Mouse (Mus musculus) urinary bladder, adult 18-20 months (tissue): ENCODE data around the gene Ptgir.
A peak's percentile ranks its signal among the peaks of the same experiment; 100 is the strongest.

ENCODE experiments used
- DNase-seq, 2 experiments: peaks; one replicate each; pipeline ENCODE4 v3.0.0; 2022; ENCODE audit warnings: low spot score in 2 of 2, mixed read lengths in 2 of 2

Ptgir gene

DNA sequence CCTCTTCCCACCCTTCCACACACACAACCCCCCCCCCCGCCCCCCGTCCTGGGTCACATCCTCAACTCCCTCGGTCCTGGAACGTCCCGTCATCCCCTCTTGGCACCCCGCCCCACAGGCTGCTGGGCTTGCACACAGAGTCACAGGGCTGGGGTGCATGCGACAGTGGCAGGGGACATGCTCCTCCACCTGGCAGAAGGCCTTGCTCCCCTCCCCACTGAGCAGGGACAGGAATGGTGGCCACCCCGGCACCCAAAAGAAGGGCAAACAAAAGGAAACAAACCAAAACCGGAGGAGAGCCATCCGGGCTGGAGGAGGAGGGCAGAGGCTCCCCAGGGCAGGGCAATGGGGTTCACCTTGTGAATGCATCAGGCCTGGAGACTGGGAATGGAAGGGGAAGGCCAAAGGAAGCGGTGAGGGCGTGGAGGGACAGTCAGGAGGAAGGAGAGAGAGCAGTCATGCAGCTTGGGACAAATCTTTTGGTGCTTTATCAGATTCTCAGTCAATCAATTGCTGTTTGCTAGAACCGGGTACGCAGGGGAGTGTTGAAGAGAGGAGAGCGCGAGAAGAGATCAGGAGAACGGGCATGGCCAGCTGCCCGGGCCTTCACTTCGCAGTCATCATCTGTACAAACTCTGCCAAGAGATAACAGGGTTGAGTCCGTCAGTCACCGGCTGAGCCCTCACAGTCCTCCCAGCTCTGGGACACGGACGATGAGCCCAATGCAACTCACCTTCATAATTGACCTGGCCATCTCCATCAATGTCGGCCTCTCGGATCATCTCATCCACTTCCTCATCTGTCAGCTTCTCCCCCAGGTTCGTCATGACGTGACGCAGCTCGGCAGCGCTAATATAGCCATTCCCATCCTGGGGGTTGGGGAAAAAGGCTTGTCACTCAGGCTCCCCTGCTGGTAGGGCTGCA is 10.3 kb downstream of the Ptgir start:
- DNase-seq: no peak

DNA sequence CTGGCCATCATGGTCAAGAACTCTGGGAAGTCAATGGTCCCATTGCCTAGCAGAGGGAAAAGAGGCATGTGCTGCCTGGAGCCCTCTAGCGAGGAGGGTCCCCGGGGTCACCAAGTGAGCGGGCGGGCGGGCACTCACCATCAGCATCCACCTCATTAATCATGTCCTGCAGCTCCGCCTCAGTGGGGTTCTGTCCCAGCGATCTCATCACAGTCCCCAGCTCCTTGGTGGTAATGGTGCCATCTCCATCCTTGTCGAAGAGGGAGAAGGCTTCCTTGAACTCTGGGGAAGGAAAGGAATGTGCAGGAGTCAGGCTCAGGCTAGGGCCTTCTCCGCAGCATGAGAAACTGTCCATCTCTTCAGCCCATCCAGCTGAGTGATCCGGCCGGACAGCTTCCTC is 11.2 kb downstream of the Ptgir start:
- no peak for DNase-seq

GRCm38 (mm10) chr7:16918014-16918413 is 11.7 kb downstream of the Ptgir start:
- no peak for DNase-seq

DNA sequence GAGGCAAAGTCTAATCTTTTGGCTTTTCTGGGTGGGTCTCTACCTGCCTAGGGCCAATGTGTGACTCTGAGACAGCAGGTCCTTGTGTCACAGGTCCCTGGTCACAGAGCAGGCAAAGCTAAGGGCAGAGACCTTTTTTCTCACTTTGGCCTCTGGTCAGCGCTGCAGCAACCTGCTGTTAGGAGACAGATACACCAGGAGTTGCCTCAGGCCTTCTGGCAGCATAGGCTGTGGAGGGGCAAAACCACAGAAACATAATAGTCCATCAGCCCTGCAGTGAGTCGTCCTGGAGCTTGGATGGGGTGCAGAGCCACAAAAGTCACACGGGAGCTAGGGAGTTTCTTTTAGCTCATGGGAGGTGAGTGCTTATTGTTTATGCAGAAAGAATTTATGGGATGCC is 12.4 kb downstream of the Ptgir start:
- no peak for DNase-seq

GRCm38 (mm10) chr7:16919395-16920149 is 13.3 kb downstream of the Ptgir start:
- DNase-seq: no peak

DNA sequence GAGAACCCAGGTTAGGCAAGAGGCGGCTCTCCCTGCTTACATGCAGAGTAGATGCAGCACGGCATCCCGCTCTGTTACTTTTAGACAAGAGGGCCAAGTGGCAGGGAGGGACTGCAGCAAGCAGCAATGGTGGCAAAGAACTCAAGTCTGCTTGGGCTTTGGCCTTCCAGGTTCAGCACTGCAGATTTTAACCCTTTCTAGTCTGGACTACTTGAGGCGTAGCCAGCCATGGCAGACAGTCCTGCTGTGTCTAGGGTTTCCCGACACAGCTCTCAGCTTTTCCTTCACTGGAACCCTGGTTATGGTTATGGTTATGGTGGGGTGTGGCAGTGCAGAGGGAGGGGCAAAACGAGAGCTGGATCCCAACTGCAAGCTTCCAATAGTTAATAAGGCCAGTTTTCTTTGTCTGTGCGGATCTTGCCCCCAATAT is 13.9 kb downstream of the Ptgir start:
- DNase-seq: no peak

DNA sequence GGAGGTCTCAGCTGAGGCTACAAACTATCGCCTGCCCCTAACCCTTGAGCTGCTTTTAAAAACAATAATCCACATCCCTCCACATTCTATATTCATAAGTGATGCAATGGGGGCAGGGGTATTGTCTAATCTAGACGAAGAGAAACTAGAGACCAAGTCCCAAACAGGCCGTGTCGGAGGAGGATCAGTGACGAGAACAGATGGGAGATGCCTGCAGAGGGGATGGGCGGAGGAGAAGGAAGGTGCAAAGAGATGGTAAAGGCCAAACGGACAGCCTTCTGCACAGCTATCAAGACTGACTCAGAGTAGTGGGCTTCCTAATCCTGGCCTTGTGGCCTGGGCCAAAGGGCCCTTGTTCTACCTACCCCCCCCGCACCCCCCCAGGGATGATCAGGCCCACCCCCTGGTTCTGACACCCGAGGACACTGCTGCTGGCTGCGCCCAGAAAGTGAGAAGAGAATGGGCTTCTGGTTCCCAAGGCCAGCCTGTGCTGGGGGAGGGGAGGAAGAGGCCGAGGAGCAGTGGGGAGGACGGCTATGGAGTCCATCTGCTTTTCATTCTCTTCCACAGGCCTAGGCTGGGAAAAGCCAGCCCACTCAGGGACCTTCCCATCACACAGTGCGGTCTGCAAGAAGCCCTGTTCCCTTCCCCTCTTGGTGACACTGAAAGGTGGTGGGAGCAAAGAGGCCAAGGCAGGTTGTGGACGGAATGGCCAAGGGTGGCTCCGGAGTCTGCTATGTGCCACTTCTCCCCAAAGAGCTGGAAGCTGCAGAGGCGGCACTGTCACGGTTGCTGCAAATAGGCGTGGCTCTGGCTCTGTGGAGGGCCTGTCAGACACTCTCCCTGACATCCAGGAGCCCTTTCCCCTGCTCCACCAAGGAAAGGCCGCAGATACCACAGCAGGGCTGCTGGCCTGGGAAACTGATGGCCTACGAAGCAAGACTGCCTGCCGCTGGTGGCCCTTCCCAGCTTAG is 14.8 kb downstream of the Ptgir start:
- no peak for DNase-seq

DNA sequence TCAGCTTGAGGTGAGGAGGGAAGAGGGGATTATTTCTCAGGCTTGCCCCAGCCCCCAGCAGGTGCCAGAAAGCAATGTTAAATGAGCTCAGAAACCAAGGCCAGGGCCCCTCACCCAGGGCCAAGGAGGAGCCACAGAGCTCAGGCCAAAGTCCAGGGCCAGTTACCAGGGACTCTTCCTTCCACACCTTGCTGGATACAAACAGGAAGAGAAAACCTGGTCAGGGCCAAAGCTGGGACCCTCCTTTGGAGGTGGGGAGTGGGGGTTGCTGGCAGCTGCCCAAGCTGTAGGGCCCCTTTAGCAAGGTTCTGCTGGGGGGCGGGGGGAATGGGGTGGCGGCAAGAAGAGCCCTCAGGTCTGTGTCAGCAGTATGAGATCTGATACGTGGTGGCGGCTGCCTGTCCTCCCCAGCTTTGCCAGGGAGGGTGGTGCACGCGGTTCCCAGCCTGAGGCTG is 15.6 kb downstream of the Ptgir start:
- no peak for DNase-seq

DNA sequence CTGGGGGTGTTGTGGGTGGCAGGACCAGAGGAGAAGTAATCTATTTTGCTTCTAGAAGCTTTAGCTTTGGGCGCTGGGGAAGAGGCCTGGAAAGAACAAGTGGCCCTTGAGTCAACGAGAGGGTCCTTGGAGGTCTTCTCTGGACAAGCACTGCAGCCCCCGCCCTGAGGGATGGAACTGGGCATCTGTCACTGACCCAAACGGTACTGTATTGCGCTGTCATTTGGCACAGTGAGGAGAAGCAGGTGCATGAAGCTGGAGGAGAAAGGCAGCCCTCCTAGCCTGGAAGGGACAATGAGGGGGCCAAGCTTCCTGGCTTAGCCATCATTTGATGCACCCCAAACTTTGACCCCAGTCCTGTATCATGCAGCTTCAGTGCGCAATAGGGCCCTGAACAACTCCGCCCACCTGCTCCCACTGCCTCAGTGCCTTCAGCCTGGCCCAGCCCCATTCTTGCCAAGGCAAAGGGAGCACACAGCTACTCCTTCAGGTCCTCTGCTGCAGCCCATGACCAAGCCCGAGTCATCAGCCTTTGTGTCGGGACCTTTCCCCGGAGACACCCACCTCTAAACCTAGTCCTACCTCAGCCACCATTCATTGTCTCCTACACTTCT is 16.2 kb downstream of the Ptgir start:
- no peak for DNase-seq

GRCm38 (mm10) chr7:16923283-16924036 is 17.2 kb downstream of the Ptgir start:
- no peak for DNase-seq

DNA sequence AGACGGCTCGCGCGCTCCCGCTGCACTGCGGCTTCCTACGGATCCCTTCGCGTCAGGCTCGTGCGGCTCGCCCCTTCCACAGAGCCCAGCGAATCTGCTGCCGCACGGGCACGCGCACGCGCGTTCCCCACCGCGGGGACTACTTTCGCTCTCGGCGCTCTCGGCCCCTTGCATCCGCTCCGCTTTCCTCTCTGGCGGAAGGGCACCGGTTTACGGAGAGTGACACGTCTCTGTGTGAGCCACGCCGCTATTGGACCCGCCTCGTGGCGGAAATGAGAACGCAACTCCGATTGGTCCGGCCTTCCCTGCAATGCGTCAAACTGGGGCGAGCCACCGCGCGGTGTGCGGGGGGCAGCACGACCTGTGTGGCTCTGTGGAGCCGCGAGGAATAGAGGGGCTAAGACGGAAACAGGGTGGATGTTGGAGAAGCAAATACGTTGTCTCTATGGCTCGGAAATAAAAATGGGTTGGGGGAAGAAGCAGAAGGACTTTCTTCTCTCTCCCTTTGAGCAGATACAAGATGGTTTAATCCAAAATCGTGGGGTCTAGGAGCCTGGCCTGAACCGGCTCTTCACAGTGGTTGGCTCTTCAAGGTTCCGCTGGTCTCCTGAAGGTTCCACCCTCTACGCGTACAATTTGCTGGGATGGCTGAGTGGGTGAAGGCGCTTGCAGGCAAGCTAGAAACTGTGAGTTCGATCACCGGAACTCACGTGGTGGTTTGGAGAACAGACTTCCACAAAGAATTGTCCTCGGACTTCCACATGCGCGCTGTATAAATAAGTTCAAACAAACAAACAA is 17.9 kb downstream of the Ptgir start, which contains the start of gene Calm3:
Calm3 (minus strand) TSS at position 78 of the 798 bp plus-strand sequence.
- DNase-seq: peak; percentile 99

GRCm38 (mm10) chr7:16928341-16928740 is 22.1 kb downstream of the Ptgir start:
- no peak for DNase-seq

- no peak for DNase-seq
These were observed 24.6 kb downstream of the Ptgir start for GRCm38 (mm10) chr7:16930850-16931249.

DNA sequence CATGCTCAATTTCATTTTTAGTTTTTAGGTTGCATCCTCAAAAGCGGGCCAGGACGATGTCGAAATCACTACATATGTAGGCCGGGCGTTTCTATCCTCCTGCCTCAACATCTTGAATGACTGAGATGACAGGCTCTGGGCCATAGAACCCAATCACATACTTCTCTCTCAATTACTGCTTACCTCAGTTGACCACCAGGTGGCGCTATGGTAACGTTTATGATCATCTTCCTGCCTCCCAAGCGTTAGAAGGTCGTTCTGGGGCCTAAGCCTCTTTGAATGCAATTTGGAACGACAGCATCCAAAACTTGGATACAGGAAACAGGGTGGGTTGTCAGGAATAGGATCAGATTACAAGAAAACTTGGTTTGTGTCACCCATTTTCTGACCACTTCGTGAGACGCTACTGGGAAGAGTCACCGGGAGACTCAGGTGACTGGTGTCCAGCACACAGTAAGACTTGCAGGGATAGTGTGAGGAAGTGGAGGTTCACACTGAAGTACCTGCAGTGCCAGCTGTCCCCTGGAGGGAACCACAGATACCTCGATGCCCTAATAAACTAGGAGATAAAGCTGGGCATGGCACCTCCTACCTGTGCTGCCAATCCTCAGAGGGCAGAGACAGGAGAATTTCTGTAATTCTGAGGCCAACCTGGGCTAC is 25.8 kb downstream of the Ptgir start:
- peak in 1 of 2 experiments; percentile 63 for DNase-seq

DNA sequence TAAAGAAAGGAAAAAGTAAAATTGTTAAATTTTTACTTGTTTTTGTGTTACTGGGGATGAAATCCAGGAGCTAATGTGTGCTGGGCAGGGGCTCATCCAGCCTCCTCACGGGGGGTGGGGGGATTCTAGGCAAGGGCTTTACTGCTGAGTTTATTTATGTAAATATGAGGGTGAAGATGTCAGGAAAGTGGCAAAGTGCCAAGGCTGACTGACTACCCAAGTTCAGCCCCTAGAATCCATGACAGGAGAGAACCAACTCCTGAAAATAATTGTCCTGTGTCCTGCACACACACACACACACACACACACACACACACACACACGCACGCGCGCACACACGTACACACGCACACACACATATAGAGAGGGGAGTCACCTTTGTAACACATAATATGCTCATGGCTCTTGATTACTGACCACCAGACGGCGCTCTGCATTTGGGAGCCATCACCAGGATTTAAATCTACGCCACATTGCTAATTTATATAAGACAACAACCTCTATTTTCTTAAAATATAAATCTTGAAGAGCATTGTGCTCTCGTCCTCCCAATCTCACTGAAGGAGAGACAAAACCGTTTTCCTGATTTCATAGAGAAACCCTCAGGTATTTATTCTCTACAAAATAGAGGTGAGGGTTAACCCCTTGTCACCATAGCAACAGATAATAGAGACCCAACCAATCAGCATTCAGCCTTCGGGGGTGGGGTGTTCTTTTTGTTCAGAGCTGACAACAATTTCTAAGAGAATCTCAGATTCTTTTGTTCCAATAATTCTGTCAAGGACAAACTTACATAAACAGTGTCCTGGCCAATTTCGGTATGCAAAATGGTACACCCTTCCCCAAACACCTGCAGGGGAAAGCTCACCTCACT is 26.7 kb downstream of the Ptgir start:
- no peak for DNase-seq

GRCm38 (mm10) chr7:16937312-16937711 is 31.0 kb downstream of the Ptgir start:
- no peak for DNase-seq

- no peak for DNase-seq
These were observed 32.0 kb downstream of the Ptgir start for GRCm38 (mm10) chr7:16938117-16938791.
